Mouse (Mus musculus): ENCODE measurements around the gene Thap2.

The Thap2 gene

DNA sequence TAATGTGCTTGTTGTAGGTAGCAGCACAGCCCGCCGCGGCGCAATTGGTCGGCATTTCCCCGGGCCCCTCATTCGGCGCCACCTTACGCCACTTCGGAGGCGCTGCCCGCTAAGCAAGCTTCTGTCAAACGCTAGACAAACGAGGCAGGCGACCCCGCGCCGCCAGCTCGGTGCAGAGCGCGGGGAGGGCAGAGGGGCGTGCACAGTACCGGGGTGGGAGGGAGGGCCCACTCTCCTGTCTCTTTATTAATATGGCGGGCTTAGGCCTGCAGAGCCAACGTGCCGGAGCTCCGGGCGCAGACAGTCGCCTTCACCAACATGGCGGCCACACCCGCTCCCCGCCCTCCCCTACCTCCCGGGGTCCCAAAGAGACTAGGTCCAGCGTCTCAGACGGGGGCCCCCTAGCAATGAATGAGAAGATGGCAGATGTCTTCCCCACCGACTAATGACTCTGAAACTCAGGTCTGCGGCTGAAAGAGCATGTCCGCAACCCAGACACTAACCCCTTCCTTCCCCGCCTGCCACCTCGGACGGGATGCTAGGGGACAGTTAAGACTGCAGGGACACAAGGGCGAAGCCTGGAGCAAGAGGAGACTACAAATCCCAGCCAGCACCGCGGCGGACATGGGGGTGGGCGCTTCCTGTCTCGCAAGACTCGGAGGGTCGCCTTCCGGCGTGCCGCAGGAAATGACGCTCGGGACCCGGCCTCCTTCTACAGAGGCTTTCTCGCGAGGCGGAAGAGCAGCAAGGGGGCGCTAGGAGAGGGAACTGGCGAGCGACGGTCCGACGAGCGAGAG is at the start of gene Thap2, which contains the start of gene Zfc3h1:
TSS of gene Thap2 (minus strand) at position 223 of the 797 bp plus-strand sequence.
TSS of gene Zfc3h1 (plus strand) at position 739 of the 797 bp plus-strand sequence.
- peak; percentile 98 to 99 for DNase-seq

DNA sequence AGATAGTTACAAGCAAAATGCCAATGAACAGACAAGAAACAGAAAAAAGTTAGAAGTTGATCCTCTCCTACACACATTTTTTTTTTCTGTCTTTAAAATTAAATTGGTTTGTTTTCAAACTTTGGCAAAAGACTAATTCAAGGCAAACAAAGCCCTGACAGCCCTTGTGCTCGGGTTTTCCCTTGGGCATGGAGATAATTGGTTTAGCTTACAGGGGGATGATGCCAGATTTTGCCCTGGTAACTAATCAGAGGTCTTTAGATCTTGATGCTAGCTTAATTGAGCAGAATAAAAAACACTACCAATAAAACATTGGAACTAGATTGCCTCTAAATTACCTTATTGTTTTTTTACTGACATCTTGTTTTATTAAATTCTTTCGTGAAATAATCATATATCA is 41.1 kb upstream of the Thap2 start:
- no peak for DNase-seq

- DNase-seq = no peak
These were observed 37.7 kb upstream of the Thap2 start for GRCm38 (mm10) chr10:115421976-115422375.

- DNase-seq = no peak
These were observed 29.8 kb upstream of the Thap2 start for GRCm38 (mm10) chr10:115414056-115414455.

DNA sequence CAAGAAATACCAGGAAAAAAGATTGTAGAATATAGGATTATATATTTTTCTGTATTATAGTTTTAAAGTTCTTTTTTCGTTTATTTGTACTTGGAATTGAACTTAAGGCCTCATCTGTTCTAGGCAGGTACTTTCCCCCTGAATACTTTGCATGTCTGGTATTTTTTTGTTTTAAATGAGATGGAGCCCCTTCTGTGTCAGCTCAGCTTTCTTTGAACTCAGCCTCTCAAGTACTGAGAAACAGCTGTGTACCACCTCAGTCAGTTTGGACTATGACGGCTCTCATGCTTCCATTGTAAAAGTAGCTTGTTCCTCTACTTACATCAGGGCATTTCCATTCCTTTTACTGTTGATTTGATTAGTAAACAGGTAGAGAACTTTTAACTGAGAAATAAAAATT is 29.3 kb upstream of the Thap2 start:
- no peak for DNase-seq

- DNase-seq = peak; percentile 53 to 73
These were observed 22.1 kb upstream of the Thap2 start for GRCm38 (mm10) chr10:115406393-115406792.

DNA sequence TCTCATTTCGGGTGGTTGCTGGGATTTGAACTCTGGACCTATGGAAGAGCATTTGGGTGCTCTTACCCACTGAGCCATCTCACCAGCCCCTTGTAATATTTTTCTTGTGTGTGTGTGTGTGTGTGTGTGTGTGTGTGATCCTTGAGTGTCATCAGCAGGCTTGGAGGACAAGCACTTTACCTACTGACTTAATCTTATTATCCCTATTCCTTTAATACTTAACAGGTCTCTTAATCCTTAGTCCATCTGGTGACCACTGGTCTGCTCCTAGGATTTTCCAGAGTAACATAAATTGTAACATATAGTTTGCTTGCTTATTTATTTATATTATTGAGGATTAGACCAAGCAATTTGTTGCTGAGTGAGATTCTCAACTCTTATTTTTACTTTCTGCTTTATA is 7.7 kb upstream of the Thap2 start:
- no peak for DNase-seq

GRCm38 (mm10) chr10:115391076-115391475 is 6.8 kb upstream of the Thap2 start:
- no peak for DNase-seq

- DNase-seq = no peak
These were observed 3.6 kb upstream of the Thap2 start for GRCm38 (mm10) chr10:115387891-115388290.

DNA sequence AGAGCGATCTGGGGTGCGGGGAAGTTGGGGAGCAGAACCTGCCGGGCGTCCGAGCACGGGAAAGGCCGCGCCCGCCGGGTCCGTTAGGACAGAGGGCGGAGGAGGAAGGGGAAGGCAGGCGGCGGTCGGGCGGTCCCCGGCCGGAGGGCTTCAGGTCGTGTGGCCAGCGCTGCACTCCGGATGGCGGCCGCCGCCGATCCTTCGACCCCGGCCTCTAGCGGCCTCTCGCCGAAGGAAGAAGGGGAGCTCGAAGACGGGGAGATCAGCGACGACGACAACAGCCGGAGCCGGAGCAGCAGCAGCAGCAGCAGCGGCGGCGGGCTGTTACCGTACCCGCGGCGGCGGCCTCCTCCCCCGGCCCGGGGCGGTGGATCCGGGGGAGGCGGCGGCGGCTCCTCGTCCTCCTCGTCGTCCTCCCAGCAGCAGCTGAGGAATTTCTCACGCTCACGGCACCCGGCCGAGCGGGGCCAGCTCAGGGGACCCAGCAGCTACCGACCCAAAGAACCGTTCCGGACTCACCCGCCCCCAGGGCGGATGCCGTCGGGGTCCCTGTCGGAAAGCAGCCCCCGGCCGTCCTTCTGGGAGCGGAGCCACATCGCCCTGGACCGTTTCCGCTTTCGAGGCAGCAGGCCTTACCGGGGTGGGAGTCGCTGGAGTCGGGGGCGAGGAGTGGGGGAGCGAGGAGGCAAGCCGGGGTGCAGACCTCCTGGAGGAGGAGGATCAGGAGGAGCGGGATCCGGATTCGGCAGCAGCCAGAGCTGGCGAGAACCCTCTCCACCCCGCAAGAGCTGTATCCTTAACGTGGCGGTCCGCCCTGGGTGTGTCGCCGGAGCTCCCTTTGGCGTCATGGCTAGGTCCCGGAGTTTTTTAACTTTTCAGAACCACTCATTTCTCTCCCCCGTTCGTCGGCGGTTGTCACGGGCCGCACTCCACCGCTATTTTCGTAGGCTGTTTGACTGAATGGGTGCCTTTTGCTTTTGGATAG is 1.1 kb upstream of the Thap2 start:
- peak; percentile 60 to 66 for DNase-seq

DNA sequence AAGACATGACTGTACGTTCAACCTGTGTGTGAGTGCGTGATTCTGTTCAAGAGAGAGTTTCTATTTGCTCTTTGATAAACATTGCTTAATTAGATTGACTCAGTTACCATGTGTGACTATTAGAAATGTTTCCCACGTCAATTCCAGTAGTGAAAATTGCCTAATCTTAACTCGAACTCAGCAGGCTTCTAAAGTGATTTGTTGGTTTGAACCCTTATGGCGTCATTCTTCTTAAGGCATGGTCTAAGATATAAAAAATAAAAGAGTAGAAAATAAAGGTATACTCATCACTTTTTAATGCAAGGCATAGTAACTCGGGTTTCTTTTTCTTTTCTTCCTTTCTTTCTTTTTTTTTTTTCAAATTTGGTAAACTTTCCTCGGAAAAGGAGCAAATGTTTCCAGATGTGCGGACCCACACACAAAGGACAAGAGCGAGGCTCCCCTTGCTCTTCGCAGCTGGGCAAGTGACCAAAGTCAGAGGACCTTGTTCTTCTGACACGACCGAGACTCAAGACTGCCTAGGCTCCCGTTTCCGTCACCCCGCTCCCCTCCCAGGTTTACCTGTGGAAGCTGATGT is 511 bp downstream of the Thap2 start:
- no peak for DNase-seq

DNA sequence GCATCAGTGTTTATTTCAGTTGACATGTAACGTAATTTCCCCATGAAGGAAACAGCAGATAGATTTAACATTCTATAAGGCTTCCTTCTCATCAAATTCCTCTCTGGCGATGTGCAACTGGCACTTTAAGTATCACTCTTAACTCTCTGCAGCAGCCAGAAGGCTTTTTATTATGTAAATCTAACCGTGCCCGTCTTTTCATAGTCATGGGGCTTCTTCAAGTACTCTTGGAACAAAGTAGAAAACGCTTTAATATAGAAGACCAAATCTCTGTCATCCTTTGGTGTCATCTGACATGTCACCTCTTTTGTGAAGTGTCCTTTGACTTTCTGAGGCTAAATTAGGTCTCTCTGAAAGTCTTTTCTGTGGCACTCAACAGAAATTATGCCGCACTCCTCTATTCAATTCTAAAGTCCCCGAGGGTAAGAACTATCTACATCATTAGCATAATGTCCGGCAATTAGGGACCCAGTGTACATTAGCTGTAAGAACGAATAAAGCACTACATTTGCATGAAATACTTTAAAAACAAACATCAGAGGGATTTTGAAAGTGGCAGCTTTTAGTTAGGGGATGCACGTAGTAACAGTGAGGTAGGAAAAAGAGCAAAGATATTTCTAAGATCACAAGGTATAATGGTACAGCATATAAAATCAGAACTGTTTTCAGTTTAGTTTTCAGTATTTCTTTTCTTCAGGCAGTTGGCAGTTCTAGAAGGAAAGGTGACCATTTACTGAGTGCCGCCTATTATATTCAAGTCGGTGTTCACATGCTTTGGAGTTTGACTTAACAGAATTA is 1.2 kb downstream of the Thap2 start:
- no peak for DNase-seq

GRCm38 (mm10) chr10:115381506-115382084 is 2.6 kb downstream of the Thap2 start:
- no peak for DNase-seq

DNA sequence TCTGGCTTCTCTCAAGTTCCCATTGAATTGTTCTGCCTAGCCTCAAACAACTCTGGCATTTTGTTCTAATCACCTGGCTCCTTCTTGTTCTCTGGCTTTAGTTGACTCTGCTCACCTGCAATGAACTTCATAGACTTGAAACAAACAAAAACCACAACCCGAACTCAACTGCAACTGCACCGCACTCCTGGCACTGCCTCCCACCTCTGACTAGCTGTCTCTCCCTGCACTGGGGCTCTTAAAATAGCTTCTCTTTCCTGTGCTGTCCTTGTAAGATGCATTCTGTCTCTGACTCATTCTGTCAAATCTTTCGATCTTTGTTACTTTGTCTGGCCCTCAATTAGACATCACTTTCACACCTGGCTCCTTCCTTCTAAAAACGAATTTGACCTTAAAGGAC is 21.1 kb downstream of the Thap2 start:
- no peak for DNase-seq

- DNase-seq = no peak
These were observed 21.6 kb downstream of the Thap2 start for GRCm38 (mm10) chr10:115362623-115362964.

GRCm38 (mm10) chr10:115361840-115362622 is 22.2 kb downstream of the Thap2 start, which contains the start of gene Tmem19:
Tmem19 (minus strand) TSS chr10:115362501.
- peak; percentile 97 to 99 for DNase-seq

DNA sequence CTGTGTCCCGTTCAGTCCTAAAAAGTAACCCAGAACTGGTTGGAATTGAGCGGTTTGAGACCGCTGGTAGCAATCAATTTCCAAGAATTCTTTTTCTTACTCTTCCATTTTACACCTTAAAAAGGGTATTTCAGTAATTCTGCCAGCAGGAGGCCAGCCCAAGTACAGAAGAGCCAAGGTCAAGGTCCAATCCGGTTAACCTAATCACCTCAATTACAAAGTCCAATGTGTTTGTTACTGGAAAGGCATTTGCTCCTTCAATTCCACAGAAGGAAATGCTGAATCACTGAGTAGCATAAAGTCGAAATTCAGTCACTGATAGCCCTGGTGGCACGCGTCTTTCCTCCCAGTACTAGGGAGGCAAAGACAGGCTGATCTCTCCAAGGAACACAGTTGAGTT is 25.2 kb downstream of the Thap2 start:
- no peak for DNase-seq

DNA sequence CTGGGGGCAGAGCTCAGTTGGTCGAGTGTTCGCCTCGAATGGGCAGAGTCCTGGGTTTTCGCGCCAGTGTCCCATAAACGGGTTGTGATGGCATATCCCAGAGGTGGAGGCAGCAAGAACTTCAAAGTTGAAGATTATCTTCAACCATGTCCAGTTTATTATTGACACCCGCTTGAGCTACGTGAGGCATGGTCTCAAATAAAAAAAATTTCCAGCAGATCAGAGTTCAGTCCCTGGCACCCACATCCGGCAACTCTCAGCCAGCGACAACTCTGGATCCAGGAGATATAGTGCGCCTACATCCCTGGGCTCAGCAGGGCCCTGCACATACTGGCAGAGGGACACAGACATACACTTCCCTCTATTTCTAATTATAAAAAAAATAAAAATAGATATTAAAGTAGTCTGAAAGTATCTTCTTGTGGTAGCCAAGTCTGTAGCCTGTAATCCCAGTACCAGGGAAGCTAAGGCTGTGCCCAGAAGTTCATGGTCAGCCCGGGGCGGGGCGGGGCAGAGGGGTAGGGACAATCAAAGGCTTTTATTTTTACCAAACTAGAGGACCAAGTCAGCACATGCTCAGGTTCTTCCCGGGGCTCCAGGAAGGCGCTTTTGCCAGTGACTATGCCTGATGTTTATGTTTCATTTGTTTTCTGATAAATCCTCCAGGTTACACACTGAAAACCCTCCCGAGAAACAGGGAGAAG is 25.9 kb downstream of the Thap2 start:
- DNase-seq = no peak

GRCm38 (mm10) chr10:115356106-115356505 is 28.1 kb downstream of the Thap2 start:
- DNase-seq = no peak

GRCm38 (mm10) chr10:115355016-115355415 is 29.2 kb downstream of the Thap2 start:
- no peak for DNase-seq
